Mouse (Mus musculus): Measurements from ENCODE around the gene Cyp2j6. TPM values are rescaled to one million over a fixed set of nuclear protein-coding genes. Genes with fewer than 3 reads are reported as not detected.

The Cyp2j6 gene
- 0.63 and 0.67 TPM in 2 replicates for polyA plus RNA-seq (2012; rRNA removed)

DNA sequence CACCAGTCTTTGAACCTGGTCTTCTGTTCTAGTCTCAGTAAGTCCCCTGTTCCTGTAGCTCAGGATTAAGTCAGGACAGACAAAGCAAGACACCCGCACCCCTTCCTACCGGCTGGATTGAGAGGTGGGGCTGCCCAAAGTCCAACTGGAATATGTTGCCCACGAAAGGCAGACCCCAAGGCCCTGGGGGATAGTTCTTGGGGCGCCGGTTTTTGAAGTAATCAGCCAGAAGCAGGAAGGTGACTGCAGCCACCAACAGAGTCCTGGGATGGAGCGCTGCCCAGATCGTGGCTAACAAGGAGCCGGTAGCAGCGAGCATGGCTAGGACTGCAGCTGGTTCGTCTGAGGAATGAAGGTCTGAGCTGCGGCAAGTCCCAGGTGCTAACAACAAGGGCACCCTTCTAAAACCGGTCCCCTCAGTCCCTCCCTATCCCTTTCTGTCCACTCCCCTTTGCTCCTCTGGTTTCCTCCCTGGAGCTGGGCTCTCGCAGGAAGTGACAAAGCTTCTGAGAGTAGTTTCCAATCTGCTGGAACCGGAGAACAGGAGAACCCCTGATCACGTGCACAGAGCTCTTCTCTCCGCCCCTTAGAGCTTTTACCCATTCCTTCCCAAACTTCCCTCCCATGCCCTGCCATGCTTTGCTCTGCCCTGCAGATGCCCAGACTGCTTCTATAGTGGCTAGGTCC, at the start of gene Cyp2j6:
Cyp2j6 (minus strand) TSS at position 529 of the 687 bp plus-strand sequence.

DNA sequence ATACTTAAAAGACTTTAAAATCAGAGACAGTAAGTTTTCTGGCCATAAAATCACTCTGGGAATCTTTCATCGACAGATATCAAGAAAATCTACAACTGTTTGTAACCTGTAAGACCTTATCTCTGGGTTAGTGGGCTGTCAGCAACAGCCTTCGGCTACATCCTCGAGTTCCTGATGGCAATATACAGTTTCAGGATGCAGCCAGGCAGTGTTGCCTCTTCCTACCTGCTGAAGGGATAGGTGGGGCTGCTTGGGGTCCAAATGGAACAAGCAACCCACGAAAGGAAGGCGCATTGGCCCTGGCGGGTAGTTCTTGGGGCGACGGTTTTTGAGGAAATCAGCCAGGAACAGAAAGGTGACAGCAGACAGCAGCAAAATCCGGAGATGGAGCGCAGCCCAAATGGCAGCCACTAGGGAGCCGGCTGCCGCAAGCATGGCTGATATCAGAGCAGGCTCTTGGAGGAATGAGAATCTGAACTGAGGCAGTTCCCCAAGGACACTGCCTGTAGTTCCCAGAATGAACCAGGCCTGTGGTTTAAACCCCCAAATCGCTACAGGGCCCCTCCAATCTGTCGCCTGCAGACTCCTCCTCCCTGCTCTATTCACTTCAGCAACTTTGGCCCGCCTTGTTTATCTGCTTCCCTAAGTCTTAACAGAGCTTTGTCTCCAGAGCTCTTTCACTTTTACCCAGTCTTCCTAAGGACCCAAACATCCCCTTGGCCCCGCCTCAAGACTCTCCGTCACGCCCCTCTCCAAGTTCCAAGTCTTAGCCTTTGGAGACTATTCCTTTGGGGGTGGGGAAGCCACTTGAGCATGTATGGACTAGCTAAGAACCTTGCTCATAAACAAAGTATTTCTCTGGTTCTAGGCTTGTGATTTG, 37.7 kb upstream of the Cyp2j6 start, which contains the start of gene Cyp2j9:
Cyp2j9 (minus strand) TSS at position 668 of the 880 bp plus-strand sequence.

DNA sequence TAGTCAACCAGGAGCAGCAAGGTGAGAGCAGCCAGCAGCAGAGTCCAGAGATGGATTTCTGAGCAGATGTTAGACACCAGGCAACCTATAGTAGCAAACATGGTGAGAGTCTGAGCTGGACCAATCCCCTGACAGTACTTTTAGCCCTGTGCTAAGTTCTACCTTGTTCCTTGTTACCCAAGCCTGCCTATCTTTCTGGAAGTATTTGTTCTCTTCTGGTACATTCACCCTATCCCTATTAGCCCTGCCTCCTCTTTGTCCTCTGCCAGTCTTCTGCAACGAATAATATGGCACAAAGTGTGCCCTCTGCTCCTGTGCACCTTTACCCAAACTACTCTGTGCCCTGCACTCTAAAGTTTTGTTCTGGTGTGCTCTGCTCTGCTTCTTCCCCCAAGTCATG, 46.2 kb downstream of the Cyp2j6 start, which contains the start of gene Cyp2j8:
Cyp2j8 (minus strand) TSS at position 101 of the 400 bp plus-strand sequence.

Other genes starting within 250 kb of the Cyp2j6 start
- gene Cyp2j11, start 205.0 kb downstream of the Cyp2j6 start, polyA plus RNA-seq (2012; rRNA removed) = not detected in 2 replicates
- gene Cyp2j8, start 46.3 kb downstream of the Cyp2j6 start, polyA plus RNA-seq (2012; rRNA removed) = not detected in 2 replicates
- gene Cyp2j9, start 37.9 kb upstream of the Cyp2j6 start, polyA plus RNA-seq (2012; rRNA removed) = 0.08 and 0.10 TPM in 2 replicates
- 0.05 and 0.06 TPM in 2 replicates for gene Cyp2j5, start 110.5 kb upstream of the Cyp2j6 start, polyA plus RNA-seq (2012; rRNA removed)
- gene Gm12695, start 231.5 kb upstream of the Cyp2j6 start, polyA plus RNA-seq (2012; rRNA removed) = not detected in 2 replicates